Mouse (Mus musculus) hindbrain, postnatal 0 days (tissue): ENCODE measurements at regions not wholly inside any gene's neighbourhood (a gene's known extent, or its start where the extent isn't known, plus 50 kb on each side); places are given as distances from the start of the nearest gene placed in this dataset.
"Not testable (repeated sequence)": the region's sequence is repeated elsewhere in the genome, so short reads cannot be mapped to it uniquely, and the experiment has no call there.

ENCODE experiments used
- ATAC-seq: fragments of 200-750 bp; cut with Nextera tagmentation; 2 replicates; pipeline ENCODE4 v1.8.0; 2017; ENCODE audit warnings: mild to moderate bottlenecking, moderate TSS enrichment, moderate library complexity
- DNase-seq: peaks from one replicate; pipeline ENCODE4 v3.0.0-alpha.2; 2015; ENCODE audit warnings: low spot score
- H3K27ac ChIP-seq: fragments of 300-500 bp; sonication (generic); 2 replicates; pipeline ENCODE4 v1.5.1; 2014; ENCODE audit warnings: mild to moderate bottlenecking
- H3K27me3 ChIP-seq: fragments of 300-500 bp; sonication (generic); 2 replicates; pipeline ENCODE4 v1.6.1; 2014; ENCODE audit warnings: low read length, mixed read lengths; ENCODE audit not compliant: insufficient read depth
- H3K36me3 ChIP-seq: fragments of 300-500 bp; sonication (generic); 2 replicates; pipeline ENCODE4 v1.6.1; 2014; ENCODE audit warnings: low read length, mixed read lengths; ENCODE audit not compliant: insufficient read depth
- H3K4me1 ChIP-seq: fragments of 300-500 bp; sonication (generic); 2 replicates; pipeline ENCODE4 v1.6.1; 2014; ENCODE audit warnings: antibody characterized with exemption, low read length, mixed read lengths; ENCODE audit not compliant: insufficient read depth
- H3K4me2 ChIP-seq: fragments of 300-500 bp; sonication (generic); 2 replicates; pipeline ENCODE4 v1.6.1; 2014; ENCODE audit warnings: low read depth, mild to moderate bottlenecking, low read length, moderate library complexity, mixed read lengths
- H3K4me3 ChIP-seq: fragments of 300-500 bp; sonication (generic); 2 replicates; pipeline ENCODE4 v1.5.1; 2014; ENCODE audit warnings: low read length
- H3K9ac ChIP-seq: fragments of 300-500 bp; sonication (generic); replicated peaks from 2 replicates; pipeline ENCODE4 v1.6.1; 2014; ENCODE audit warnings: mild to moderate bottlenecking, low read length, moderate library complexity, mixed read lengths
- H3K9me3 ChIP-seq: fragments of 300-500 bp; sonication (generic); 2 replicates; pipeline ENCODE4 v1.6.1; 2016; ENCODE audit warnings: low read length, mixed read lengths
- CTCF ChIP-seq: IDR thresholded peaks from 2 replicates; pipeline ENCODE4 v1.5.1; 2016; ENCODE audit warnings: antibody characterized with exemption, control low read depth, low read depth
- WGBS: fragments of 180-500 bp; shearing (Covaris S2); extraction: QIAGEN DNeasy Blood & Tissue Kit; methylation state at CpG from one replicate; pipeline ENCODE4 v1.1.7; 2014; 5-methylcytosine and 5-hydroxymethylcytosine counted together

GRCm38 (mm10) chr3:21774172-21774842 lies 302.1 kb upstream of the Tbl1xr1 start:
- TF ChIP-seq CTCF, result no peak
- Histone ChIP-seq H3K4me2 (no peak overlapping the region), H3K27me3 (no peaks in the 10 kb centered on the region), H3K27ac (no peak overlapping the region), H3K9me3 (no peaks in the 10 kb centered on the region), H3K4me3 (no peak overlapping the region), H3K36me3 (no peaks in the 10 kb centered on the region), H3K9ac (no peak overlapping the region), H3K4me1 (0 out of 2 replicates have a peak, but pooled peaks cover 4% of the 10 kb centered on the region)
- 86% methylated on average over 4 of the region's 4 CpGs for WGBS
- no peak for DNase-seq
- ATAC-seq, result no peak

GRCm38 (mm10) chr3:21778789-21779188 lies 297.7 kb upstream of the Tbl1xr1 start:
- no peaks in the 10 kb centered on the region for H3K36me3 ChIP-seq
- no peak for DNase-seq
- no peak for TF ChIP-seq CTCF
- no peaks in the 10 kb centered on the region for H3K27me3 ChIP-seq
- no peak overlapping the region for H3K4me2 ChIP-seq
- WGBS, result 67% methylated on average over 4 of the region's 4 CpGs
- no peak overlapping the region for H3K4me3 ChIP-seq
- H3K9ac ChIP-seq, result no peak overlapping the region
- no peaks in the 10 kb centered on the region for H3K4me1 ChIP-seq
- no peak overlapping the region for H3K27ac ChIP-seq
- no peaks in the 10 kb centered on the region for H3K9me3 ChIP-seq
- no peak for ATAC-seq

DNA sequence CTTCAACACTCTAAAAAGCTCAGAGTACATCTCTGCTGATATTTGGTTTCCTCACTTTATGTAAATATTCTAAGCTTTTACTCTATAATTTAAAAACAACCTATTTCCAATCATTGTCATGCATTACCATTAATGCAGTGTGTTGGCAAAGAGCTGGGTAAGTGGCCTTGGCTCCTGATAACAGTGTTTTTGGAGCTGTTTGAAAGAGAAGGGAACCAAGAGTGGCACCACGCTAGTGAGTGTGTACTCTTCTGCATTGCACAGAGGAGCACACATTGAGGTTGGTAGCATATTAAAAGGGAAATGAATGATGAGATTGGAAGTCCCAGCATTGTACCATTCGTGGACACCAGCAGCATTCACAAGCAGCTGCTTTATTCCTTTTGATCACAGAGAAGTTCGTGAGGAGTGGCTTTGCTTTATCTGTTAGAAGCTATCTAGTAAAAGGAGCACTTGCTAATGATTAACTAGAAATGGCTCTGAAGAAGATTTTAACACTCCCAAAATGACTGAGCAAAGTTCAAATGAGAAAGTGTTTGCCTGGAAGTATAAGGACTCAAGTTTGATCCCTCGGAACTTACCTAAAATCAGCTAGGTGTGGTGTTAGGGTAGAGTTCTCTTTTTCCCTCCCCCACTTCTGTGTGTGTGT lies 284.3 kb upstream of the Tbl1xr1 start:
- Histone ChIP-seq H3K9me3 (no peaks in the 10 kb centered on the region), H3K27ac (no peak overlapping the region), H3K36me3 (no peaks in the 10 kb centered on the region), H3K9ac (no peak overlapping the region), H3K4me3 (no peak overlapping the region), H3K4me2 (no peak overlapping the region), H3K27me3 (no peaks in the 10 kb centered on the region), H3K4me1 (no peaks in the 10 kb centered on the region)
- no peak for TF ChIP-seq CTCF
- DNase-seq (no peak), ATAC-seq (no peak)
- 68% methylated on average over 4 of the region's 4 CpGs for WGBS

GRCm38 (mm10) chr3:21798139-21798538 lies 278.3 kb upstream of the Tbl1xr1 start:
- H3K9ac ChIP-seq, result no peak overlapping the region
- H3K27ac ChIP-seq, result no peak overlapping the region
- H3K4me1 ChIP-seq, result no peaks in the 10 kb centered on the region
- DNase-seq (peak; percentile 73), ATAC-seq (peak; percentile 72)
- no peak overlapping the region for H3K4me3 ChIP-seq
- H3K4me2 ChIP-seq, result no peak overlapping the region
- WGBS, result 23% methylated on average over 1 of the region's 1 CpGs
- no peaks in the 10 kb centered on the region for H3K27me3 ChIP-seq
- H3K36me3 ChIP-seq, result no peaks in the 10 kb centered on the region
- no peaks in the 10 kb centered on the region for H3K9me3 ChIP-seq
- TF ChIP-seq CTCF, result no peak

GRCm38 (mm10) chr3:21803886-21804285 lies 272.6 kb upstream of the Tbl1xr1 start:
- not testable (repeated sequence) for DNase-seq, H3K4me2 ChIP-seq, H3K4me3 ChIP-seq, H3K9me3 ChIP-seq, H3K36me3 ChIP-seq, ATAC-seq, H3K27me3 ChIP-seq, H3K27ac ChIP-seq, H3K9ac ChIP-seq, H3K4me1 ChIP-seq
- WGBS, result 91% methylated on average over 2 of the region's 2 CpGs

DNA sequence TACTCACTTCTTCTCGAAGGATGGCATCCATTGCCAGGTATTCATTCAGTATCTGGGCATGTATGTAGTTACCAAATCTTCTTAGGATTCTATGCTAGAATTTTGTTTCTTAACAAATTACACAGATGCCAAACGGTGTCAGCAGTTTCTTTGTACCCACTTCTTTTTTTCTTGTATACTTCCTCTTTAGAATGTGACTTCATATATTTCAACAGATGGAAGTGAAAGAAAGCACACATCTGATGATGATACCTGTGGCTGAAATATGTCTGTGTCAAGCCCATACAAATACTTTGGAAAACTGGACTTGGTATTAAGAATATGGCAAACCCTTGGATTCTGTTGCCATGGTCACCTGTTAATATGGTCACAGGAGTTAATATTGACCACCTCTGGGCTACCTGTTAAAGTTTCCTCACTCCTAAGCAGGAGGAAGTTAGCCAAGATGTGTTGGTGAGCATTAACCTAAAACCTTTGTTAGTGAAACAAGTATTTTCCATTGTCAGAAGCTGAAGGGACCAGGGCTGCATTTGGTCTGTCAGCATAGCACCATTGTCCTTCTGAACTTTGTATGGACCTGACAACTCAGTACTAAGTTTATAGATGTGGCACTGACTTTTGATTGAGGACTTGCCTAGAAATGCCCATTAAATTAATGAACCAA lies 269.8 kb upstream of the Tbl1xr1 start:
- Histone ChIP-seq H3K36me3 (no peaks in the 10 kb centered on the region), H3K4me3 (no peak overlapping the region), H3K4me1 (0 out of 2 replicates have a peak, but pooled peaks cover 5% of the 10 kb centered on the region), H3K27ac (no peak overlapping the region), H3K27me3 (no peaks in the 10 kb centered on the region), H3K4me2 (no peak overlapping the region), H3K9ac (no peak overlapping the region), H3K9me3 (no peaks in the 10 kb centered on the region)
- DNase-seq (no peak), ATAC-seq (no peak)
- 88% methylated on average over 2 of the region's 2 CpGs for WGBS
- TF ChIP-seq CTCF, result no peak

DNA sequence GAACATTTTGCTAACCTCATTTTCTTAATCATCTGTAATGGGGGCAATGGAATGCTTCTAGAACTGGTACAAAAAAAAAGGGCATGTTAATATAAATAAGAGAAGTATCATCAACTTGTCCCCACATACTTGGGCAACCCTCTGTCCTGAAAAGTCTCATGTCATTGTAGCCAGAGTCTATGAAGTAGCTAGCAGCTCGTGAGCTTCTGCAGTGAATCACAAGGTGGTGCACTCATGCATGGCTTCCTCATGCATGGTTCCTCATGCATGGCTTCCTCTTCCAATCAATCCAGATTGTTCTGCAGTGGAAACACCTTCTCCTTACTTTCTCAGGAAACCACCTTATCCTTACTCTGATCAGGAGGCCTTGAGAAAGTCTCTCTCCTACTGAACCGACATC lies 267.9 kb upstream of the Tbl1xr1 start:
- H3K4me2 ChIP-seq, result no peak overlapping the region
- ATAC-seq (no peak), DNase-seq (no peak)
- no peak for TF ChIP-seq CTCF
- no peak overlapping the region for H3K27ac ChIP-seq
- WGBS, result 60% methylated on average over 2 of the region's 2 CpGs
- H3K9me3 ChIP-seq, result no peaks in the 10 kb centered on the region
- no peaks in the 10 kb centered on the region for H3K36me3 ChIP-seq
- H3K4me1 ChIP-seq, result 0 out of 2 replicates have a peak, but pooled peaks cover 5% of the 10 kb centered on the region
- H3K4me3 ChIP-seq, result no peak overlapping the region
- no peaks in the 10 kb centered on the region for H3K27me3 ChIP-seq
- H3K9ac ChIP-seq, result no peak overlapping the region
